Mouse (Mus musculus): ENCODE results near the gene Rplp0. TPM values are rescaled to one million over a fixed set of nuclear protein-coding genes. Genes with fewer than 3 reads are reported as not detected.

The Rplp0 gene
- polyA plus RNA-seq, 1 experiment from 2014 or later = 869 TPM

GRCm38 (mm10) chr5:115520325-115520869, 38.9 kb upstream of the Rplp0 start:
- peaks cover 31% of the 10 kb centered on the region for H3K4me1 ChIP-seq (replicated peaks)
- no peak for ATAC-seq (ENCODE audit: low read depth)
- no peaks in the 10 kb centered on the region for H3K27me3 ChIP-seq
- H3K36me3 ChIP-seq = 0 out of 2 replicates have a peak, but pooled peaks cover 6% of the 10 kb centered on the region
- H3K9ac ChIP-seq = no peak overlapping the region
- WGBS = 77% methylated on average over 21 of the region's 21 CpGs
- H3K4me2 ChIP-seq = no peak overlapping the region
- no peak overlapping the region for H3K4me3 ChIP-seq
- H3K27ac ChIP-seq (replicated peaks) = peak overlapping the region; percentile 52; the same call in 1 of the 2 replicates
- H3K9me3 ChIP-seq = no peaks in the 10 kb centered on the region

- no peaks in the 10 kb centered on the region for H3K27me3 ChIP-seq
- no peak overlapping the region for H3K9ac ChIP-seq
- no peaks in the 10 kb centered on the region for H3K36me3 ChIP-seq
- no peak for ATAC-seq (ENCODE audit: low read depth)
- WGBS = 62% methylated on average over 20 of the region's 21 CpGs
- H3K4me2 ChIP-seq = 0 out of 2 replicates have a peak overlapping the region, but pooled peaks have one; percentile 5
- peak overlapping the region; percentile 67 for H3K27ac ChIP-seq (replicated peaks)
- peaks cover 33% of the 10 kb centered on the region for H3K4me1 ChIP-seq (replicated peaks)
- H3K9me3 ChIP-seq = no peaks in the 10 kb centered on the region
- H3K4me3 ChIP-seq = no peak overlapping the region
These were observed 37.5 kb upstream of the Rplp0 start for GRCm38 (mm10) chr5:115521553-115522461.

GRCm38 (mm10) chr5:115522531-115522930, 36.7 kb upstream of the Rplp0 start:
- Histone ChIP-seq H3K4me2 (no peak overlapping the region), H3K9me3 (no peaks in the 10 kb centered on the region), H3K9ac (no peak overlapping the region; the same call in 1 of the 2 replicates), H3K4me3 (no peak overlapping the region), H3K4me1 (replicated peaks) (peaks cover 33% of the 10 kb centered on the region), H3K27me3 (no peaks in the 10 kb centered on the region), H3K27ac (replicated peaks) (peak overlapping the region; percentile 67), H3K36me3 (no peaks in the 10 kb centered on the region)
- 80% methylated on average over 4 of the region's 4 CpGs for WGBS
- ATAC-seq (ENCODE audit: low read depth) = no peak

- H3K9ac ChIP-seq = peak overlapping the region; percentile 31; the same call in 1 of the 2 replicates
- H3K4me2 ChIP-seq = no peak overlapping the region
- 78% methylated on average over 15 of the region's 15 CpGs for WGBS
- H3K27ac ChIP-seq (replicated peaks) = no peak overlapping the region
- no peaks in the 10 kb centered on the region for H3K36me3 ChIP-seq
- ATAC-seq (ENCODE audit: low read depth) = no peak
- no peaks in the 10 kb centered on the region for H3K9me3 ChIP-seq
- no peak overlapping the region for H3K4me3 ChIP-seq
- peaks cover 33% of the 10 kb centered on the region for H3K4me1 ChIP-seq (replicated peaks)
- H3K27me3 ChIP-seq = no peaks in the 10 kb centered on the region
These were observed 36.2 kb upstream of the Rplp0 start for GRCm38 (mm10) chr5:115522981-115523499.

GRCm38 (mm10) chr5:115523971-115524370, 35.3 kb upstream of the Rplp0 start:
- WGBS = 5% methylated on average over 15 of the region's 15 CpGs
- Histone ChIP-seq H3K9me3 (no peaks in the 10 kb centered on the region), H3K27me3 (no peaks in the 10 kb centered on the region), H3K27ac (replicated peaks) (no peak overlapping the region), H3K4me3 (no peak overlapping the region), H3K4me1 (replicated peaks) (peaks cover 36% of the 10 kb centered on the region), H3K36me3 (no peaks in the 10 kb centered on the region), H3K4me2 (peak overlapping the region; percentile 20; the same call in 1 of the 2 replicates), H3K9ac (0 out of 2 replicates have a peak overlapping the region, but pooled peaks have one; percentile 26)
- peak; percentile 66; the same call in 1 of the 2 replicates for ATAC-seq (ENCODE audit: low read depth)

GRCm38 (mm10) chr5:115524471-115524870, 34.8 kb upstream of the Rplp0 start:
- no peak for ATAC-seq (ENCODE audit: low read depth)
- Histone ChIP-seq H3K27ac (replicated peaks) (no peak overlapping the region), H3K9ac (no peak overlapping the region), H3K36me3 (no peaks in the 10 kb centered on the region), H3K4me2 (no peak overlapping the region), H3K9me3 (no peaks in the 10 kb centered on the region), H3K4me1 (replicated peaks) (peaks cover 41% of the 10 kb centered on the region), H3K27me3 (no peaks in the 10 kb centered on the region), H3K4me3 (no peak overlapping the region)
- WGBS = 50% methylated on average over 12 of the region's 12 CpGs

GRCm38 (mm10) chr5:115525416-115525815, 33.9 kb upstream of the Rplp0 start:
- 98% methylated on average over 4 of the region's 4 CpGs for WGBS
- Histone ChIP-seq H3K27ac (replicated peaks) (no peak overlapping the region), H3K9me3 (no peaks in the 10 kb centered on the region), H3K4me1 (replicated peaks) (peaks cover 51% of the 10 kb centered on the region), H3K9ac (no peak overlapping the region), H3K36me3 (no peaks in the 10 kb centered on the region), H3K27me3 (no peaks in the 10 kb centered on the region), H3K4me2 (no peak overlapping the region), H3K4me3 (no peak overlapping the region)
- ATAC-seq (ENCODE audit: low read depth) = no peak

GRCm38 (mm10) chr5:115525943-115526342, 33.3 kb upstream of the Rplp0 start:
- H3K27me3 ChIP-seq = no peaks in the 10 kb centered on the region
- no peak for ATAC-seq (ENCODE audit: low read depth)
- no peak overlapping the region for H3K9ac ChIP-seq
- H3K27ac ChIP-seq (replicated peaks) = no peak overlapping the region
- no peaks in the 10 kb centered on the region for H3K9me3 ChIP-seq
- WGBS = 86% methylated on average over 9 of the region's 9 CpGs
- no peaks in the 10 kb centered on the region for H3K36me3 ChIP-seq
- no peak overlapping the region for H3K4me2 ChIP-seq
- H3K4me3 ChIP-seq = no peak overlapping the region
- H3K4me1 ChIP-seq (replicated peaks) = peaks cover 56% of the 10 kb centered on the region

GRCm38 (mm10) chr5:115526456-115527202, 32.6 kb upstream of the Rplp0 start:
- Histone ChIP-seq H3K4me3 (no peak overlapping the region), H3K4me1 (replicated peaks) (peaks cover 63% of the 10 kb centered on the region), H3K4me2 (no peak overlapping the region), H3K36me3 (no peaks in the 10 kb centered on the region), H3K9me3 (no peaks in the 10 kb centered on the region), H3K27ac (replicated peaks) (no peak overlapping the region), H3K9ac (no peak overlapping the region), H3K27me3 (no peaks in the 10 kb centered on the region)
- ATAC-seq (ENCODE audit: low read depth) = no peak
- WGBS = 87% methylated on average over 17 of the region's 17 CpGs

GRCm38 (mm10) chr5:115528128-115528527, 31.1 kb upstream of the Rplp0 start:
- Histone ChIP-seq H3K9ac (no peak overlapping the region), H3K36me3 (no peaks in the 10 kb centered on the region), H3K4me3 (no peak overlapping the region), H3K4me1 (replicated peaks) (peaks cover 66% of the 10 kb centered on the region), H3K9me3 (no peaks in the 10 kb centered on the region), H3K27me3 (no peaks in the 10 kb centered on the region), H3K4me2 (no peak overlapping the region), H3K27ac (replicated peaks) (no peak overlapping the region)
- ATAC-seq (ENCODE audit: low read depth) = no peak
- 89% methylated on average over 5 of the region's 5 CpGs for WGBS

- H3K36me3 ChIP-seq = no peaks in the 10 kb centered on the region
- ATAC-seq (ENCODE audit: low read depth) = no peak
- 75% methylated on average over 8 of the region's 8 CpGs for WGBS
- no peak overlapping the region for H3K4me2 ChIP-seq
- H3K27me3 ChIP-seq = no peaks in the 10 kb centered on the region
- H3K9me3 ChIP-seq = no peaks in the 10 kb centered on the region
- no peak overlapping the region for H3K4me3 ChIP-seq
- peaks cover 64% of the 10 kb centered on the region for H3K4me1 ChIP-seq (replicated peaks)
- H3K9ac ChIP-seq = no peak overlapping the region
- H3K27ac ChIP-seq (replicated peaks) = peak overlapping the region; percentile 79; the same call in 1 of the 2 replicates
These were observed 29.9 kb upstream of the Rplp0 start for GRCm38 (mm10) chr5:115529364-115529741.
